Mouse (Mus musculus): Measurements from ENCODE around the gene Myo10. TPM values are rescaled to one million over a fixed set of nuclear protein-coding genes. Genes with fewer than 3 reads are reported as not detected.

Gene Myo10
- total RNA-seq, 2 experiments from 2014 or later, result 52.0 to 54.3 TPM

DNA sequence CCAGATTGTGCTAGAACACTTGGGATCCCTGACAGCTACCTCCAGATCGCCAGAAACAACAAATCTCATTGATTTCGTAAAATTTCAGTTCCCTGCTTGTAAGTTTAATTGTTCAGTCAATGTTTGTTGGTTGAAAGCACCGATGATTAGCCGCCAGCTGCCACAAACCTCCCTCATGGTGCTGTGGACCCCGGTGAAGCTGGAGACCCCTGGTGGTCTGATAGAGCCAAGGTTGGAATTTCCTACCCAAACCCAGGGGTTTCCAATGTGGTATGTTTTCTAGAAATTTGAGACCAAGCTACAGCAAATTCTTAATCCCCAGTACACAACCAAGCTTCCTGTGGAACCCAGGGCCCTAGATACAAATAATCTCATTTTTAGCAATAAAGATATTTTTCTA lies 179.4 kb downstream of the Myo10 start:
- TF ChIP-seq CTCF (conservative IDR thresholded peaks at IDR 0.05), result peak; percentile 34
- no peak overlapping the region for H3K4me3 ChIP-seq
- DNase-seq (ENCODE audit: low spot score in 2 of 2), result no peak
- no peak overlapping the region for H3K27ac ChIP-seq

DNA sequence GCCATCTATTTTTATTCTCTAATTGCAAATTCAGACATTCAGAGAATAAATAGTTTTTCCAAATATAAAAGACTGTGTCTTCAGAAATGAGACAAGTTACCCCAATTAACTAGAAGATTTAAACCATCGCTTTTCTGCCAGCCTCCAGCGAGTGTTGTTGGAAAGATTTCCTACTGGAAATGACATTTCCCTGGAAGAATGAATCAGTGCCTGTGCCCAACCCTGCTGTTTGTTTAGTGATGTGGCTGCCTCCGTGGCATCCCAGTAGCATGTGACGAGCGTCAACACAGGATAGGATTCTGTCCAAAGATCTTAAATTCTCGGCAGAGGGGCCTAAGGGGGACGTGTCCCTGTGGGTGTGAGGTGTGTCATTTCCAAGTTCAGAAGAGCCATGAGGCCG lies 179.9 kb downstream of the Myo10 start:
- Histone ChIP-seq H3K27ac (no peak overlapping the region), H3K4me3 (no peak overlapping the region)
- no peak for DNase-seq (ENCODE audit: low spot score in 2 of 2)
- no peak for TF ChIP-seq CTCF (conservative IDR thresholded peaks at IDR 0.05)

DNA sequence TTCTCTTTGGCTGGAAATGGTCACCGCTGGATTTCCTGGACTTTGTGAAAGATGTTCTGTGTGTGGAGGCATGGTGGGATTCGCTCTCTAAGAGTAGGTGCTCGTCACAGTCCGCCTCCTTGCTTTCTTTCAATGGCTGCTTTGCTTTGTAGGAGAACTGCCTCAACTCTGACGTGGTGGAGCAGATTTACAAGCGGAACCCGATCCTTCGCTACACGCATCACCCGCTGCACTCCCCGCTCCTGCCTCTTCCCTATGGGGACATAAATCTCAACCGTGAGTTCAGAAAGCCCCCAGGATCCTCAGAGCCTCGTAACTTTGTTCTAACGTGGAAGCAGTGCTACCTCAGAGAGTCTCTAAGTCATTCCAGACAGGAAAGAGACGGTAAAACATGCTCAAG lies 180.8 kb downstream of the Myo10 start:
- no peak overlapping the region for H3K27ac ChIP-seq
- no peak for DNase-seq (ENCODE audit: low spot score in 2 of 2)
- H3K4me3 ChIP-seq, result no peak overlapping the region
- TF ChIP-seq CTCF (conservative IDR thresholded peaks at IDR 0.05), result no peak

DNA sequence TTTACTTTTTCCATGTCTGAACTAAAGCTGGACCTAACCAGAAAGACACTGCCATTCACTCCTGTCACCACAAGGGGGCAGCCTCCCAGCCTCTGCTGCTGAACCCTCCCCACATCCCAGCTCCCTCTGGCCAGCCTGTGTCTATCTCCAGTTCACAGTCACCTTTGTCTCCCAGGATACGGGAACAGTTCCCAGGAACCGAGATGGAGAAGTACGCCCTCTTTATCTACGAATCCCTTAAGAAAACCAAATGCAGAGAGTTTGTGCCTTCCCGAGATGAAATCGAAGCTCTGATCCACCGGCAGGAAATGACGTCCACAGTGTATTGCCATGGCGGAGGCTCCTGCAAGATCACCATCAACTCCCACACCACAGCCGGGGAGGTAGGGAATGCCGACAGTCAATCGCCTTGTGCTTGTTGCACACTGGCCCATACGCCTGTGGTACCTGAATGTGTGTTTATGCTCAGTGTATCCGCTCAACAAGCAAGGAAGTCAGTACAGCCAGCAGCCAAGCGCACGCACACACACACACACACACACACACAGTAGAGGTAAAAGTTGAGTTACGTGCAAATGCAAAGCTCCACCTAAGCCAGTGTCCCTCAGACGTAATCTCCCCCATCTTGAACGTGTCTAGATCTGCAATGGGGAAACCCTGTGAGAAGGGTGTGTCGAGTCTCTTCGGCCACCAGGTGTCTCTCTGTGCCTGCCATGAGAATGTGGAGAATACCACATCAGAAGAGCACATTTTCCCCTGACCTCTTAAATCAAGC lies 183.2 kb downstream of the Myo10 start:
- Histone ChIP-seq H3K4me3 (no peak overlapping the region), H3K27ac (no peak overlapping the region)
- DNase-seq (ENCODE audit: low spot score in 2 of 2), result peak; percentile 70 to 80
- TF ChIP-seq CTCF (conservative IDR thresholded peaks at IDR 0.05), result peak; percentile 95

DNA sequence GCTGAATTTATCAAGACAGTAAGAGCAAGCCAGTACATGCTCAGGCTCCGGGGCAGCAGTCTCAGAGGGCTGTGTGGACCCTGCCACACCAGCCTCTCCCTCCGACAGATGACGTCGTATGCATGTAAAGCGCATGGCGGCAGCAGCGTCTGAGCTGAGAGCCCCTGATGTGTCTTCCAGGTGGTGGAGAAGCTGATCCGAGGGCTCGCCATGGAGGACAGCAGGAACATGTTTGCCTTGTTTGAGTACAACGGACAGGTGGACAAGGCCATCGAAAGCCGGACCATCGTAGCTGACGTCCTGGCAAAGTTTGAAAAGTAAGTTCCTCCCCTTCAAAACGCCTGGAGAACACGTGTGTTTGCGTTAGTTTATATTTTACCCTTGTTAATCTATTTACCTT lies 184.0 kb downstream of the Myo10 start:
- TF ChIP-seq CTCF (conservative IDR thresholded peaks at IDR 0.05), result no peak
- DNase-seq (ENCODE audit: low spot score in 2 of 2), result no peak
- Histone ChIP-seq H3K4me3 (no peak overlapping the region), H3K27ac (no peak overlapping the region)

DNA sequence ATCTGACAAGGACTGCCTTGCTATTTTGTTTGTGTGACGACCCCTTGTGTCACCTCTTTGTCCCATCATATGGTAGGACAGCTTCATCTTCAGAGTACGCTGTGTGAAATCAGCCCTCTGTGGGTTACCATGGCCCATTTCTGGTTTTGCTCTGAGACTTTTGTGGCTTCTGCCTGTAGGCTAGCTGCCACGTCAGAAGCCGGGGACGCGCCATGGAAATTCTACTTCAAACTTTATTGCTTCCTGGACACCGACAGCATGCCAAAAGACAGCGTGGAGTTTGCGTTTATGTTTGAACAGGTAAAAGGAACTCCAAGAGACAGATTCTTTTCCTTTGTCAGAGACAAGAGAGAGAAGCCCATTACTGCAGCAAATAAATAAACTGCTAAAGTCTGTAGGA lies 184.6 kb downstream of the Myo10 start:
- no peak for TF ChIP-seq CTCF (conservative IDR thresholded peaks at IDR 0.05)
- no peak overlapping the region for H3K4me3 ChIP-seq
- H3K27ac ChIP-seq, result no peak overlapping the region
- DNase-seq (ENCODE audit: low spot score in 2 of 2), result no peak

DNA sequence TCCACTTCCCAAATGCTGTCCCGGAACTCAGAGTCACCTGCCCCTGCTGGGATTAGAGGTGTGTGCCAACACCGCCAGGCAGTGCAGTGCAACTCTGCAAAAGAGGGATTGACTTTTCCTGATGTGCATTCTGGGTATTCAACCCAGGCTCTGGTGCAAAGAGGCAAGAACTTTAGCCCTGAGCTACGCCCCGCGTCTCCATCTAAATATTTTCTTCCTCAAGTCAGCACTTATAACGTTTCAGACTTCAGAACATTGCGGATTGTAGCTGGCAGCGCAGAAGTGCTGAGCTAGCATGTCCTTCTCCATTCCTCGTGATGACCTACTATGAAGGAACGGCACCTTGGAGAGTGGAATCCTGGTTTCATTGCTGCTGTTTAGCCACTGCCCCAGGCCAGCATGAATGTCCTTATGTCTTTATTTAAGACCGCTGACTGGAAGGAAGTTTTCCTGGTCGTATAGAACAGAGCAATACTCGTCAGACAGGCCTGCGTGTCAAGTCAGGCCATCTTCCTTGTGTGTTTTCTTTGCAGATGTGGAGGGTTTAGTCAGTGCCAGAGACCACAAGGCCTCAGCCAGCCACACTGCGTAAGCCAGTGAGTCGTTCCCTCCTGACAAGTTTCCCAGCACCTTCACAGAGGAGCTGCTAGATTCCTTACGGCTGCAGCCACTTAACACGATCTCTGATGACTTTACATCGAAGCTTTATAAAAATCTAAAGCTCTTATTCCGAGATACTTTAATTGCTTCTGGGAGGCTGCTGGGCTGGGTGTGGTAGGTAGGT lies 186.5 kb downstream of the Myo10 start:
- DNase-seq (ENCODE audit: low spot score in 2 of 2), result no peak
- no peak overlapping the region for H3K4me3 ChIP-seq
- TF ChIP-seq CTCF (conservative IDR thresholded peaks at IDR 0.05), result no peak
- H3K27ac ChIP-seq, result no peak overlapping the region

DNA sequence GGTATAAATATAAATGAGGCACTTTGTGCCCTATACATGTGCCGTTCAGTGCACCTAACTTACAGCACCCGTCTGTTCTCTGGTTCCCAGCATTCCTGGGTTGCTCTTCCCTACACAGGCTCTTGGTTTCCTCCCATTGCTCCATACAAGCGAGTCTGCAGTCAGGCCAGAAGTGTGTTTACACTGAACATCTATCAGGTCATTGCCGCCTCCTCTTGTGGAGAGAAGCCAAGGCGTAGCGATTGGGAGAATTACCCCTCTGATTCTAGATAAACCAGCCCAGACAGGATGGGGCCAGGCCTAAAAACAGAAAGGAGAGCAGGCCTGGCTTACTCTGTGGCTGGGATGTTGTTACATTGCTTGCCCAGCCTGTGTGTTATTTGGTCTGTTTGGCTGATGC lies 187.3 kb downstream of the Myo10 start:
- H3K27ac ChIP-seq, result no peak overlapping the region
- DNase-seq (ENCODE audit: low spot score in 2 of 2), result no peak
- no peak overlapping the region for H3K4me3 ChIP-seq
- no peak for TF ChIP-seq CTCF (conservative IDR thresholded peaks at IDR 0.05)

DNA sequence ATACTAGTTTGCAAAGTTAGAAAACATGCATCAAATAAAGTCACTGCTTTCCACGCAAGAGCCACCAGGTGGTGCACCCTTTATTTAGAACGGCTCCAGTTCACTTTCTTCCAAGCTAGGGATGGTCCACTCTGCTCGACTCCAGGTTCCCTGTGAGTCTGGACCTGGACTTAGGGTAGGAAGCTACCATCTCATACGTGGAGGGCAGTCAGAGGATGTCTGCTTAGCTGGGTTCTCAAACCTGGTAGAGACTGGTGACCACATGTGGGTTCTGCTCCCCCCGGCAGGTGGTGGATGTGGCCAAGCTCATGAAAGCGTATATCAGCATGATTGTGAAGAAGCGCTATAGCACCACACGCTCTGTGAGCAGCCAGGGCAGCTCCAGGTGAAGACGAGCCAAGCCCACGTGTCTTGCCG lies 189.5 kb downstream of the Myo10 start:
- no peak for DNase-seq (ENCODE audit: low spot score in 2 of 2)
- no peak overlapping the region for H3K4me3 ChIP-seq
- no peak overlapping the region for H3K27ac ChIP-seq
- peak; percentile 71 for TF ChIP-seq CTCF (conservative IDR thresholded peaks at IDR 0.05)

DNA sequence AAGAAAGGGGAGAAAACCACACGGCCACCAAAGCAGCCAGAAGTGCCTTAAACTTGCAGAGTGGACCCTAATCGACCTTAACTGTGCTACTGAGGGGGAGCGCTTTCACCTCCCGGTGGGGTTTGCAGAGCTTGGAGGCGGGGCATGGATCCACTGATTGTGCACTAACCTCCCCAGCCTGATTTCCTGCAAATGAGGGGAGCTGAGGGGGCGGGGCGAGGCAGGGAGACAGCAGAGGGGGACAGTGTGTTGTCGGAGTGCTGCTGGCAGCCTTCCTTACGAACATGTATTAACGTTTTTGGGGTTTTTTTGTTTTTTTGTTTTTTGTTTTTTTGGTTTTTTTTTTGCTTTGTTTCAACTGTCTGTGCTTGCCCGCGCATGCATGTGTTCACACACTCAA lies 190.2 kb downstream of the Myo10 start:
- Histone ChIP-seq H3K27ac (no peak overlapping the region), H3K4me3 (no peak overlapping the region)
- TF ChIP-seq CTCF (conservative IDR thresholded peaks at IDR 0.05), result no peak
- no peak for DNase-seq (ENCODE audit: low spot score in 2 of 2)

DNA sequence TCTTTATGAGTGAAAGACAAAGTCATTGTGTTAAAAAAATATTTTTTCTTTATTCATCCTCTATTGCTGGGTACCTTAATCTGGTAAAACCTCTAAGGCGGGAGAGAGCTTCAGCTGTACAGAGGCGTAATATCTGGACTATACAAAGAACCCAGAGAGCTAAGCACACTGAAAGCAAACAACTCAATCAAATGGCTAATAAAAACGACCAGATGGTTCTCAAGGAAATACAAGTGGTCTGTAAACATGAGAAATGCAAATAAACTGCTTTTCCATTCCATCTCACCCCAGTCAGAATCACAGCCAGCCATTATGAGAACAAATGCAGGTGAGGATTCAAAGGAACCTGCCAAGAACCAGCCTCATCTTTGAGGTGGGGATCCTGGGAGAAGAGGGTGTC lies 192.2 kb downstream of the Myo10 start:
- H3K27ac ChIP-seq, result no peak overlapping the region
- no peak for TF ChIP-seq CTCF (conservative IDR thresholded peaks at IDR 0.05)
- no peak overlapping the region for H3K4me3 ChIP-seq
- DNase-seq (ENCODE audit: low spot score in 2 of 2), result no peak

DNA sequence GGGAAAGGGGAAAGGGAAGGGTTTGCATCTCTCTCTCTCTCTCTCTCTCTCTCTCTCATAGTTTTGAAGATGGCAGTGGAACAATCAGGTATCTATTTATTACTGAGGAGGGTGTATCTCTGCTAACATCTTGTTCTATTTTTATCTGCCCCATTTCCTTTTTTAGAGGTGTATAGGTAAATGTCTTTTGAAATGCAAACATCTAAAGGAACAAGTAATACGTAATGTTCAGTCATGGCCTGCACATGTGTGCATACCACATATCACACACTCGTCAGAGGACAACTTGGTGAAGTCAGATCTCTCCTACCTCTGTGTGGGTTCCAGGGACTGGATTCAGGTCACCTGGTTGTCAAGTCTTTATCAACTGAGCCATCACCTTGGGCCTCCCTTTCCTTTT lies 194.9 kb downstream of the Myo10 start:
- TF ChIP-seq CTCF (conservative IDR thresholded peaks at IDR 0.05), result no peak
- Histone ChIP-seq H3K27ac (no peak overlapping the region), H3K4me3 (no peak overlapping the region)
- DNase-seq (ENCODE audit: low spot score in 2 of 2), result no peak

DNA sequence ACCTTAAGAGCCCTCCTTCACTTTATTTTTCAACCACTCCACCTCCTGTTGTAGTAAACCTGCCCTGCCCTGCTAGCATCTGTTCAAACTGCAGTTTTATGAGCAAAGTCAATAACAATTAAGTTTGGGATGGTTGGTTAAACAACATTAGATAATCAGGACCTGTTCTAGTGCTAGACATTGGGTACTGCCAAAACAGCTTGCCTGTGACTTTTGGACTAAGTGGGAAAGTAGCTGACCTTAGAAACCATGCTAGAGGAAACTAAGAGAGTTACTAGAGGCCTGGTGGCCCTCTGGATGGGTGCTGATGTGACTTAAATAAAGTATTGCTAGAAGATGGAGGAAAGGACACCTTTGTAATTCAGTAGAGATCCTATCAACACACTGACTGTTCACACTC lies 199.7 kb downstream of the Myo10 start:
- TF ChIP-seq CTCF (conservative IDR thresholded peaks at IDR 0.05), result no peak

DNA sequence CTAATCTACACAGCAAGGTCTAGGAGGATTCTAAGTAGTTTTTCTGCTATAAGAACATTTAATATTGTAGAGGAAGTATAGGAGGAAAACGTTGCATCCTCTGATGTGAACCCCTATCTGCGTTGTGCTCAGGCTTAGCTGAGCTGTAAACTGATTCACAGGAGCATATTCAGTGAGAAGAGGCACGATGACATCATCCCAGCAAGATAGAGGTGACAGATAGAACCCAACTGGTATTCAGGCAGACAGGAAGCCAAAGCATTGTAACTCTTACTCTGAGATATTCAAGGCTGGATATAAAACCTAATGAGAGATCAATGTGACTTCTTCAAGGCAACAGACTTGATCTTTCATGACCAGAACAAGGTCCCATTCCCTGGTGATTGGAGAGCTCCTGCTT lies 200.3 kb downstream of the Myo10 start:
- TF ChIP-seq CTCF (conservative IDR thresholded peaks at IDR 0.05), result no peak
- Histone ChIP-seq H3K4me3 (no peak overlapping the region), H3K27ac (no peak overlapping the region)
- DNase-seq (ENCODE audit: low spot score in 2 of 2), result no peak

More for the DNA sequence above, 199.7 kb downstream of the Myo10 start:
- Histone ChIP-seq H3K27ac (no peak overlapping the region), H3K4me3 (no peak overlapping the region)
- no peak for DNase-seq (ENCODE audit: low spot score in 2 of 2)
